Mouse (Mus musculus) bone marrow macrophage, adult 2 months (primary cell): Measurements from ENCODE around the gene Syngr4.

Experiments used
- CTCF ChIP-seq: IDR thresholded peaks from 2 replicates; pipeline ENCODE4 v1.5.1; 2012; ENCODE audit warnings: low read depth, mild to moderate bottlenecking, low read length, moderate library complexity
- POLR2A ChIP-seq: IDR thresholded peaks from 2 replicates; pipeline ENCODE4 v1.6.1; 2012; ENCODE audit warnings: mild to moderate bottlenecking, low read depth, low read length, borderline replicate concordance

DNA sequence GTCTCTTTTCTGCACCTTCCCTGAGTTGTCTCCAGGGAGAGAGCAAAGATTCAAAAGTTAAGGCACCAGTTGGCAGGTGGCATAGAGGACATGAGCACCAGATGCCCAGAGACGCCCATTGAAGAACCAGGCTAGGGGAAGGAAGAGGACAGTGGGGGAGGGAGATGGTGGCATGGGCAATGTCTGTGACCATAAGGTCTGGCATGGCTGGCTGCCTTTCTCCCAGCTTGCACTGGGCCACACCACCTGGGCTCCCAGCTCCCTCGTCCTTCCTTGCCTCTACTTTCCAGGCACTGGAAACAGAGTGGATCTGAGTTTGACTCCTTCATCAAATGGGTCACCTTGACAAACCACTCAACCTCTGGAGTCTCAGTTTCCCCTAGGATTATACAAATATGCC, 3.9 kb downstream of the Syngr4 start:
- TF ChIP-seq CTCF (no peak), POLR2A (no peak)
